Mouse (Mus musculus) hindbrain, postnatal 0 days (tissue): Measurements from ENCODE around the gene Slit3. TPM values are rescaled to one million over a fixed set of nuclear protein-coding genes. Genes with fewer than 3 reads are reported as not detected.

Experiments used
- ATAC-seq: fragments of 200-750 bp; cut with Nextera tagmentation; 2 replicates; pipeline ENCODE4 v1.8.0; 2017; ENCODE audit warnings: mild to moderate bottlenecking, moderate TSS enrichment, moderate library complexity
- DNase-seq: peaks from one replicate; pipeline ENCODE4 v3.0.0-alpha.2; 2015; ENCODE audit warnings: low spot score
- H3K27ac ChIP-seq: fragments of 300-500 bp; sonication (generic); 2 replicates; pipeline ENCODE4 v1.5.1; 2014; ENCODE audit warnings: mild to moderate bottlenecking
- H3K27me3 ChIP-seq: fragments of 300-500 bp; sonication (generic); 2 replicates; pipeline ENCODE4 v1.6.1; 2014; ENCODE audit warnings: low read length, mixed read lengths; ENCODE audit not compliant: insufficient read depth
- H3K36me3 ChIP-seq: fragments of 300-500 bp; sonication (generic); 2 replicates; pipeline ENCODE4 v1.6.1; 2014; ENCODE audit warnings: low read length, mixed read lengths; ENCODE audit not compliant: insufficient read depth
- H3K4me1 ChIP-seq: fragments of 300-500 bp; sonication (generic); 2 replicates; pipeline ENCODE4 v1.6.1; 2014; ENCODE audit warnings: antibody characterized with exemption, low read length, mixed read lengths; ENCODE audit not compliant: insufficient read depth
- H3K4me2 ChIP-seq: fragments of 300-500 bp; sonication (generic); 2 replicates; pipeline ENCODE4 v1.6.1; 2014; ENCODE audit warnings: low read depth, mild to moderate bottlenecking, low read length, moderate library complexity, mixed read lengths
- H3K4me3 ChIP-seq: fragments of 300-500 bp; sonication (generic); 2 replicates; pipeline ENCODE4 v1.5.1; 2014; ENCODE audit warnings: low read length
- H3K9ac ChIP-seq: fragments of 300-500 bp; sonication (generic); replicated peaks from 2 replicates; pipeline ENCODE4 v1.6.1; 2014; ENCODE audit warnings: mild to moderate bottlenecking, low read length, moderate library complexity, mixed read lengths
- H3K9me3 ChIP-seq: fragments of 300-500 bp; sonication (generic); 2 replicates; pipeline ENCODE4 v1.6.1; 2016; ENCODE audit warnings: low read length, mixed read lengths
- CTCF ChIP-seq: IDR thresholded peaks from 2 replicates; pipeline ENCODE4 v1.5.1; 2016; ENCODE audit warnings: antibody characterized with exemption, control low read depth, low read depth
- WGBS: fragments of 180-500 bp; shearing (Covaris S2); extraction: QIAGEN DNeasy Blood & Tissue Kit; methylation state at CpG from one replicate; pipeline ENCODE4 v1.1.7; 2014; 5-methylcytosine and 5-hydroxymethylcytosine counted together
- polyA plus RNA-seq: library from polyadenylated mRNA; unstranded; fragments of >200 nt; fragmentation: Nextera tagmentation; extraction: Ambion mirVana; gene quantifications from 2 replicates; pipeline ENCODE4 v1.2.1, GENCODE M21; 2015
- total RNA-seq: library from RNA; depleted of rRNA; stranded (reverse); fragments of >200 nt; gene quantifications from 2 replicates; pipeline ENCODE4 v1.2.3, GENCODE M21; 2014

Slit3 gene
- total and polyA plus RNA-seq, 2 experiments from 2014 or later: 4.9 to 13.4 TPM

DNA sequence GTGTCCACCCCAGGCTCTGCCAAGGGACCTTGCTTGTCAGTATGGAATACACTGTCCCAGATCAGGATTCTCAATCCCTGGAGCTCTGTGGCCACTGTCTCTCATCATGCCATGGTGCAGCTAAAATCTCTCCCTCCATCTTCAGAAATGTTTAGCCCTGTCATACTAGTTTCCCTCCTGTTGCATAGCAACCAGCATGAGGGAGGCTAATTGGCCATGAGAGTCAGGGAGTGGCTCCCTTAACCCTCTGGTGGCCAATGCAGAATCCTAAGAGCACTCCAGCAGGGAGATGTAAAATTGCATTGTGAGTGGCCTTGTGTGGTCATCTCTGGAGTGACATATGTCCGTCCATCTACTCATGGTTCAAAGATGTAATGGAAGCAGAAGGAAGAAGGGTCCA, 259.7 kb downstream of the Slit3 start:
- Histone ChIP-seq H3K4me2 (no peak overlapping the region), H3K27me3 (0 out of 2 replicates have a peak, but pooled peaks cover 4% of the 10 kb centered on the region), H3K4me1 (no peaks in the 10 kb centered on the region), H3K36me3 (no peaks in the 10 kb centered on the region), H3K9me3 (no peaks in the 10 kb centered on the region), H3K9ac (no peak overlapping the region), H3K27ac (no peak overlapping the region), H3K4me3 (no peak overlapping the region)
- no peak for ATAC-seq
- no peak for TF ChIP-seq CTCF
- 70% methylated on average over 1 of the region's 1 CpGs for WGBS
- no peak for DNase-seq

DNA sequence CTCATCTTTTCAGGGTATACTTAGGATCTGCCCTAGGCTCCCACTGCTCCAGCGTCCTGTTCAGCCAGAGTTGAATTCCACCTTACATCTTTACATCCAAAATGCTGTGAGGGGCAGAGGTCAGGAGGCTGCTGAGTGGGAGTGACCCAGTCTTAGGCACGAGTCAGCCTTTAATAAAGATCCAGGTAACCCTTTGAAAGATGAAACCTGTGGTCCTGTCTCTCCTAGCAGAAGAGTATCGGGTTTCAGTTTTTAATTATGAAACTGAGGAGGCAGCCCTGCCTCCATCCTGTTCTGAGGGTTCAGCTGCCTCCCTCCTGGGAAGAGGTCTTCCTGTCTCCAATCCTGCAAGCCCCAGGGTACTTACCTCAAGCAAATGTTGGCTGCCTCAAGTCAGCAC, 264.4 kb downstream of the Slit3 start:
- Histone ChIP-seq H3K27me3 (0 out of 2 replicates have a peak, but pooled peaks cover 4% of the 10 kb centered on the region), H3K4me1 (no peaks in the 10 kb centered on the region), H3K4me3 (no peak overlapping the region), H3K9ac (no peak overlapping the region), H3K4me2 (no peak overlapping the region), H3K36me3 (no peaks in the 10 kb centered on the region), H3K27ac (no peak overlapping the region), H3K9me3 (no peaks in the 10 kb centered on the region)
- DNase-seq (no peak), ATAC-seq (no peak)
- 38% methylated on average over 3 of the region's 3 CpGs for WGBS
- TF ChIP-seq CTCF: no peak

DNA sequence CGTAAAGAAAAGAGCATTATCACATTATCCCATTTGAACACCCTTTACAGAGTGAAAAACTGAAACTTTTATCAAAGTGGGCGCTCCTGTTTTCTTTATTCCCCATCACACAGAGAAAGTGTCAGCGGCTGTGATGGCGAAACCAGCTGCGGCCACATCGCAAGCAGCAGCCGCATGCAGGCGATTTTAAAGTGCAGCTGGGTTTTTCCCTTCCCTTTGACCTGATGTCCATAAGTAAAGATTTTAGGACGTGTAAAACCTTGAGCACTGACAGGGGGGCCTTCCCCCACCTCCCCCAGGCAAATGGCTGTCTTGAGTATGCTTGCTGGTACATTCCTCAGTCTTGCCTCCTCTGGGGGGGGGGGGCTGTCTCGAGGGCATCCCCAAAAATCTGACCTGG, 266.8 kb downstream of the Slit3 start:
- H3K36me3 ChIP-seq: no peaks in the 10 kb centered on the region
- H3K27me3 ChIP-seq: 0 out of 2 replicates have a peak, but pooled peaks cover 4% of the 10 kb centered on the region
- 86% methylated on average over 10 of the region's 10 CpGs for WGBS
- no peaks in the 10 kb centered on the region for H3K4me1 ChIP-seq
- H3K4me2 ChIP-seq: no peak overlapping the region
- H3K4me3 ChIP-seq: no peak overlapping the region
- H3K27ac ChIP-seq: no peak overlapping the region
- no peak overlapping the region for H3K9ac ChIP-seq
- no peak for DNase-seq
- no peak for TF ChIP-seq CTCF
- H3K9me3 ChIP-seq: no peaks in the 10 kb centered on the region
- ATAC-seq: no peak

DNA sequence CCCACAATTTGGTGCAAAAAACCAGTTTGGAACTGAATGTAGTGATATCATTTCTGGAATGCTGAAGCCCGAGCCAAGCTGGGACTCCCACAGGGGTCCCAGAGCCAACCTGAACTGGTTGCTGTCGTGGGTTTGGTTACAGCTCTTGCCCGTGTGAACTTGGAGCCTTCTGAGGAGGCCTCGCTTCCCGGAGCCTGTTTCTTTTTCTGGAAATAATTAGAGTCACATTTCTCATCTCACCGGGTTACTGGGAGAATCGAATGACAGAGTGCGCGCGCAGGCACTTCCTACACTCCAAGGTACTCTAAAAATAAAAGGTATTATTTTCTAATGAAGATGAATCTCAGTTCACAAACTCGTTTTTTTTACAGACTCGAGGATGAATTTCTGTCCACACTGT, 267.4 kb downstream of the Slit3 start:
- DNase-seq (no peak), ATAC-seq (no peak)
- Histone ChIP-seq H3K9ac (no peak overlapping the region), H3K27ac (no peak overlapping the region), H3K4me3 (no peak overlapping the region), H3K9me3 (no peaks in the 10 kb centered on the region), H3K36me3 (no peaks in the 10 kb centered on the region), H3K4me2 (no peak overlapping the region), H3K4me1 (no peaks in the 10 kb centered on the region), H3K27me3 (no peaks in the 10 kb centered on the region)
- WGBS: 70% methylated on average over 12 of the region's 12 CpGs
- no peak for TF ChIP-seq CTCF

DNA sequence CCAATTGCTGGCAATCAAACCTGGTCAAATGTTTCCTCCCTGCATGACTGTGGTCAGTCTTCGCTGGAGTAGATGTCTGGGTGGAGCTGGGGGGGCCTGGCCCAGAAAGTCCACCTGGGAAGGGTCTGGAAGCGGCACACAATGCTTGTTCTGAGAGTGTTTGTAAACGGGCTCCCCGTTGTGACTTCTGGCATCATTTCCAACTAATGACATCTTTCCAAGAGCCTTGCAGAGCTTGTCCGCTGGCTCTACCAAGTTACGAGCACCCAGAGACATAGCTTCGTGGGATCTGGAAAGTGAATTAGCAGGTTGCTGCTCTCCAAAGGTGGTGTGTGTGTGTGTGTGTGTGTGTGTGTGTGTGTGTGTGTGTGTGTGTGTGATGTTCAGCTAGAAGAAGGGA, 268.3 kb downstream of the Slit3 start:
- no peaks in the 10 kb centered on the region for H3K4me1 ChIP-seq
- WGBS: 52% methylated on average over 7 of the region's 7 CpGs
- TF ChIP-seq CTCF: no peak
- no peaks in the 10 kb centered on the region for H3K27me3 ChIP-seq
- H3K27ac ChIP-seq: no peak overlapping the region
- no peak overlapping the region for H3K9ac ChIP-seq
- DNase-seq: peak; percentile 49
- H3K9me3 ChIP-seq: no peaks in the 10 kb centered on the region
- ATAC-seq: no peak
- H3K36me3 ChIP-seq: no peaks in the 10 kb centered on the region
- no peak overlapping the region for H3K4me2 ChIP-seq
- no peak overlapping the region for H3K4me3 ChIP-seq

DNA sequence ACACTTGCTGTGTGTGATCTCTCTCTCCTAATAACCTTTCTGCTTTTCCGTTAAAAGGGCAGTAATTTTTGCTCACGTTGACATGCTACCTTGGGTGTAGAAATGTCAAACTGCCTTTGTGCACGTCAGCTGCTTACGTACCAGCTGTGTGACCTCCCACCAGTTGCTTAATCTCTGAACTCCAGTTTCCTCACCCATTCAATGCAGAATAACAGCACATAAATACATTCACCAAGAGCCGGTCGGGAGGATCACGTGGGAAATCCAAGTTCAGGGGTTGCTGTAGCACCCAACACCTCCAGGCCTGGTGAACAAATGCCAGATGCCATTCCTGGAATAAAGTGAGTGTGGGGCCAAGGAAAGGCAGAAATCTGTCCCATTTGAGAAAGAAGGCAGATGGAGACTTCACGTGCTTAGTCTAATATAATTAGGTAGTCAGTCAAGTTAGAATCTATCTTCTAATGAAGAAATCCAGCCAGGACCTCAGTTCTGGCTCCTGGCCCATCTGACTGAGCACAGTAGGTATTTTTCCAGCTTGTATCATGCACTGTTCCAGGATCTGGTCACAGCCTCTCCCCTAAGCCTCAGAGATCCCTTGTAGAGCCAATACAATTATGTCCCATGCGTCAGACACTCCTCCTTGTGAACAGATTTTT, 268.9 kb downstream of the Slit3 start:
- H3K36me3 ChIP-seq: no peaks in the 10 kb centered on the region
- 64% methylated on average over 9 of the region's 9 CpGs for WGBS
- peak; percentile 13 for DNase-seq
- H3K9ac ChIP-seq: no peak overlapping the region
- no peak overlapping the region for H3K27ac ChIP-seq
- H3K4me3 ChIP-seq: no peak overlapping the region
- no peak overlapping the region for H3K4me2 ChIP-seq
- no peaks in the 10 kb centered on the region for H3K4me1 ChIP-seq
- H3K27me3 ChIP-seq: no peaks in the 10 kb centered on the region
- TF ChIP-seq CTCF: no peak
- ATAC-seq: no peak
- H3K9me3 ChIP-seq: no peaks in the 10 kb centered on the region

DNA sequence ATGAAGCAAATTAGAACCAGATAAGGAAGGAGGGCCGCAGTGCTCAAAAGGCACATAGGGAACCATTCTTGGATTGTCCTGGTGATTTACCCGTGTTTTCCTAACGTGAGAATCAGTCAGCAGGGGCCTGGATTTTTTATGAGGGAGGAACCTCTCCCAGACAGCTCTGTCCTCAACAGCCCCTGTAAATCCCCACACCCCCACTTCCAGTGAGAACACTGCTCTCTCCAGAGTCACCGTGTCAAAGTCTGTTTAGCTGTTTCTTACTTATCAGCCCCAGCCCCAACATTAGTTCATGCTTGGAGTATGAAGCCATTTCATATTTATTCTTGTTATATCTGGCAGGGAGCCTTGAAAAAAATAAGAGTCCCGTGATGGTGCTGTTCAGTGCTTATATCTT, 272.8 kb downstream of the Slit3 start:
- Histone ChIP-seq H3K36me3 (no peaks in the 10 kb centered on the region), H3K4me3 (no peak overlapping the region), H3K9me3 (no peaks in the 10 kb centered on the region), H3K27ac (no peak overlapping the region), H3K4me2 (no peak overlapping the region), H3K27me3 (no peaks in the 10 kb centered on the region), H3K4me1 (no peaks in the 10 kb centered on the region), H3K9ac (no peak overlapping the region)
- TF ChIP-seq CTCF: no peak
- ATAC-seq (no peak), DNase-seq (no peak)
- 63% methylated on average over 5 of the region's 5 CpGs for WGBS
